8 mouse cellular contexts compared by ENCODE assay signal in the genomic region with DNA sequence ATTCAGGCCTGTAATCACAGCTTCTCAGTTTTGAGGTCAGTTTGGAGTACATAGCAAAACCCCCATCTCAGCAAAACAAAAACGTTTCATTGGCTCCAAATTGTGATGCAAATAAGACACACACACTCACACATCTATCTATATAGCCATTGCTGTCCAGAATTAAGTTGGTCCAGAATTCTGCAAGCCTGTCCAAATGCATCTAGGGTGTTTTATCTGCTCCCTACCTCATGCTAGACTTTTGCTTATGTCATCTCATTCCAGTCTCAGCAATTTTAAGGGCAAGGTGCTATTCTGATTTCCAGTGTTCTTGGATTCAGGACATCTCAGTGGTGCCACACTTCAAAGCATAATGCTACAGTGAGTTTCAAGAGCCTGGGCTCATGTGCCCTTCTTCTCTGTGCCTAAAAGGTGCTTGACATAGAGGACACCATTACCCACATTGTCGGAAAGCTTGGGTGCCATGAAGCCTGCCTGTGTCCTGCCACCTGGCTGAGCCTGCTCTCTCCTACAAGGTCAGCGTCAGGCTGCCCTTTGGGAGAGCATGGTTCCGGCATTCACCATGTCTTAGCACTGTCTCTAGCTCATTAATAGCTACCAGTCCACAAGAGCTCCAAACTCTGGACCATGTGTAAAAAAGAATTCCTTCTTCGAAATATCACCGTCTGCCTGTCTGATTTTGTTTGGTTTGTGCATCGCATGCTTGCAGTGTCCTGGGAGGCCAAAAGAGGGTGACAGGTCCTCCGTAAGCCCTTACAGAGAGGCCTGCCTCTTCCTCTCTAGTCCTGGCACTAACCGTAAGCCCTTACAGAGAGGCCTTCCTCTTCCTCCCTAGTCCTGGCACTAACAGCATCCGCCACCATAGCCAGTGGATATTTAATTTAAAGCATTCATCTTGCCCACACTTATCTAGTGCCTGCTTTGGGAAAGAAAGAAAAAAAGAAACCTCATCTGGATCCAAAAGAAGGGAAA. TPM values are rescaled to one million over a fixed set of nuclear protein-coding genes. Genes with fewer than 3 reads are reported as not detected.
DNase-seq lines count a peak whose midpoint lies in the region; ATAC-seq lines count a peak whose summit lies in the region.

No protein-coding gene starts in this region.

- no peak for ATAC-seq in CD4-positive, CD25-positive, alpha-beta regulatory T cell, adult 4 months
- no peak for ATAC-seq in liver, embryonic 15.5 days (ENCODE audit: insufficient read depth)

- H3K27ac ChIP-seq in liver, embryonic 15.5 days (replicated peaks), result peak overlapping the region; percentile 97

- 64% methylated on average over 10 of the region's 10 CpGs for whole genome bisulfite sequencing in liver, embryonic 15.5 days (ENCODE audit: insufficient replicate concordance)

- H3K4me3 ChIP-seq in liver, embryonic 15.5 days (replicated peaks), result peak overlapping the region; percentile 82

- peak overlapping the region; percentile 92 for H3K4me2 ChIP-seq in liver, embryonic 15.5 days

- peak; percentile 28 for DNase-seq in CD4-positive, CD25-positive, alpha-beta regulatory T cell, adult 2 months (ENCODE audit: low read depth, low spot score)
- peak; percentile 21 for DNase-seq in thymus, postnatal 0 days (ENCODE audit: low spot score)
- DNase-seq in thymus, adult 18-20 months, result no peak
- DNase-seq in testis, postnatal 10 days (ENCODE audit: low spot score), result peak; percentile 39
- DNase-seq in left cerebral cortex, adult 11 months (ENCODE audit: low spot score), result no peak
- no peak for DNase-seq in c-Kit-positive CD71-positive TER-119-positive erythroid progenitor cells, embryonic 14.5 days (ENCODE audit: low spot score)

- peaks cover 58% of the 10 kb centered on the region for H3K4me1 ChIP-seq in liver, embryonic 15.5 days (replicated peaks)

- H3K36me3 ChIP-seq in liver, embryonic 15.5 days (replicated peaks), result peaks cover 26% of the 10 kb centered on the region

- H3K9me3 ChIP-seq in liver, embryonic 15.5 days (replicated peaks), result no peaks in the 10 kb centered on the region

- no peaks in the 10 kb centered on the region for H3K27me3 ChIP-seq in liver, embryonic 15.5 days

- H3K9ac ChIP-seq in liver, embryonic 15.5 days, result peak overlapping the region; percentile 90

RNA-seq across cellular contexts. Expression of a gene that starts 1.2 kb away (rescaled TPM):
- polyA plus RNA-seq in CD4-positive, CD25-positive, alpha-beta regulatory T cell, adult 4 months (2017; shearing (Covaris generic)), result 100 to 1,000 TPM; 206 to 221 TPM
- 217 and 229 TPM in 2 replicates for polyA plus RNA-seq in thymus, postnatal 0 days (2015; fragmentation: Nextera tagmentation; extraction: Ambion mirVana)
- polyA plus RNA-seq in liver, embryonic 15.5 days (2015; fragmentation: Nextera tagmentation; extraction: Ambion mirVana), result 77.1 and 78.3 TPM in 2 replicates

RNA-seq across cellular contexts. Expression of a gene that starts 19.3 kb away (rescaled TPM):
- polyA plus RNA-seq in CD4-positive, CD25-positive, alpha-beta regulatory T cell, adult 4 months (2017; shearing (Covaris generic)), result 100 to 1,000 TPM; 195 to 208 TPM
- polyA plus RNA-seq in thymus, postnatal 0 days (2015; fragmentation: Nextera tagmentation; extraction: Ambion mirVana), result 276 TPM in 2 replicates
- polyA plus RNA-seq in liver, embryonic 15.5 days (2015; fragmentation: Nextera tagmentation; extraction: Ambion mirVana), result 87.2 and 90.0 TPM in 2 replicates

RNA-seq across cellular contexts. Expression of a gene that starts 20.3 kb away (rescaled TPM):
- 10 to 100 TPM in 1 of 2 experiments, 1 to 10 TPM in 1; 7.5 to 17.0 TPM for polyA plus RNA-seq in CD4-positive, CD25-positive, alpha-beta regulatory T cell, adult 4 months (2017; shearing (Covaris generic))
- polyA plus RNA-seq in thymus, postnatal 0 days (2015; fragmentation: Nextera tagmentation; extraction: Ambion mirVana), result 5.5 and 5.8 TPM in 2 replicates
- 2.8 and 3.0 TPM in 2 replicates for polyA plus RNA-seq in liver, embryonic 15.5 days (2015; fragmentation: Nextera tagmentation; extraction: Ambion mirVana)

RNA-seq across cellular contexts. Expression of a gene that starts 45.7 kb away (rescaled TPM):
- polyA plus RNA-seq in CD4-positive, CD25-positive, alpha-beta regulatory T cell, adult 4 months (2017; shearing (Covaris generic)), result 10 to 100 TPM; 83.9 to 95.9 TPM
- polyA plus RNA-seq in thymus, postnatal 0 days (2015; fragmentation: Nextera tagmentation; extraction: Ambion mirVana), result 56.0 and 63.5 TPM in 2 replicates
- polyA plus RNA-seq in liver, embryonic 15.5 days (2015; fragmentation: Nextera tagmentation; extraction: Ambion mirVana), result 24.0 and 29.4 TPM in 2 replicates

Comparison
In these comparisons a context has a peak if more than half of its experiments do, and no peak if none do; other contexts are left out.
1. DNase-seq: peak in CD4-positive, CD25-positive, alpha-beta regulatory T cell, adult 2 months (single experiment), thymus, postnatal 0 days (single experiment) and testis, postnatal 10 days (single experiment); none in thymus, adult 18-20 months (0 of 2), left cerebral cortex, adult 11 months (single experiment) and c-Kit-positive CD71-positive TER-119-positive erythroid progenitor cells, embryonic 14.5 days (single experiment).